In the genomic region with DNA sequence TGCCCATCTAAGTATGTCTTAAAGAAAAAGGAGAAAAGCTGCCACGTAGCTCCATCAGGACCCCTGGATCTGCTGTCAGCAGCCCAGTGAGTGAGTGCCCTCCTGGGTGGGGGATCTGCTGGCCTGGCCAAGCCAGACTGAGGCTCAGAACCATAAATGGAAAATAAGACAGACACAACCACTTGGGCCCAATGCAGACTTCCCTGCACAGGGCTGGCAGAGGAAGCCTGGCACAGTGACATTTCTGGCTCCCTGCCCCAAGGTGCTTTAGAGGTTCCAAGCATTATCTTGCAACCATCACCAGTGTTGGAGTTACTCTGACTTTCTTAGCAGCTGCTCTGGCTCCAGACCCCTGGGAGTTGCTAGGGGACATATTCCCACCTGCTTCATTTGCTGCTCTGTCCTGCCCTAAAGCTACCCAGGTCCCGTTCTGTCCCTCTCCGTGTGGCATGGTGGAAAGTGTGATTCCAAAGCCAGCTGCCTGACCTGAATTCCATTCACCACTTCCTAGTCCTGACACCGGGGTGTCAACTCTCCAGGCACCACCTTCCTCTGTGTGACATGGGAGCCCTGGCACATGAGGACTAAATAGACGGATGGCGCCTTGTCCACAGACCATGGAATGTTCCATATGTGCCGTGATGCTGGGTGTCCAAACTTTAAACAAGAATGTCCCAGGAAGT, we compare ENCODE assay signal across 12 mouse cellular contexts.
A peak's percentile ranks its signal among the peaks of the same experiment; 100 is the strongest.
DNase-seq lines count a peak whose midpoint lies in the region; ATAC-seq lines count a peak whose summit lies in the region.
"Had no signal": no experiment of that assay in that cellular context is flagged by ENCODE, and none has a peak within 500 bp of the region (broad histone marks: within the 10 kb centered on the region; RNA-seq: fewer than 3 reads in every experiment).

No protein-coding gene starts in this region.

- H3K4me2 ChIP-seq in hindbrain, embryonic 16.5 days (ENCODE audit: low read length), result no peak overlapping the region
- H3K4me2 ChIP-seq: embryonic facial prominence, embryonic 12.5 days; kidney, embryonic 15.5 days; liver, embryonic 15.5 days had no signal

- no peaks in the 10 kb centered on the region for H3K27me3 ChIP-seq in hindbrain, embryonic 16.5 days (replicated peaks; ENCODE audit: control insufficient read depth, insufficient read depth, low read length)
- no peaks in the 10 kb centered on the region for H3K27me3 ChIP-seq in hindbrain, embryonic 10.5 days (ENCODE audit: insufficient read depth, poor library complexity, severe bottlenecking)
- H3K27me3 ChIP-seq: embryonic facial prominence, embryonic 12.5 days; kidney, embryonic 15.5 days; liver, embryonic 15.5 days; Patski had no signal

- no peaks in the 10 kb centered on the region for H3K9me3 ChIP-seq in hindbrain, embryonic 16.5 days (ENCODE audit: control insufficient read depth, low read length)
- H3K9me3 ChIP-seq in hindbrain, embryonic 10.5 days, result no peaks in the 10 kb centered on the region
- H3K9me3 ChIP-seq: embryonic facial prominence, embryonic 12.5 days; kidney, embryonic 15.5 days; liver, embryonic 15.5 days had no signal

- H3K27ac ChIP-seq in hindbrain, embryonic 16.5 days (ENCODE audit: low read depth, low read length), result no peak overlapping the region
- no peak overlapping the region for H3K27ac ChIP-seq in hindbrain, embryonic 10.5 days
- H3K27ac ChIP-seq: embryonic facial prominence, embryonic 12.5 days; kidney, embryonic 15.5 days; liver, embryonic 15.5 days had no signal

- peak; percentile 10 for DNase-seq in cerebellum, adult 9-10 months
- DNase-seq in cerebellum, adult 8-10 months, result no peak
- no peak for DNase-seq in hindbrain, embryonic 10.5 days (ENCODE audit: low spot score)
- peak; percentile 59 to 65 for DNase-seq in adrenal gland, postnatal 36 days
- peak; percentile 72 to 73 for DNase-seq in heart, postnatal 10 days
- DNase-seq in spleen, postnatal 36 days (ENCODE audit: low spot score in 2 of 2), result no peak
- no peak for DNase-seq in urinary bladder, postnatal 10 days (ENCODE audit: low spot score)

- peaks cover 17% of the 10 kb centered on the region for H3K4me1 ChIP-seq in hindbrain, embryonic 16.5 days (ENCODE audit: control insufficient read depth, insufficient read depth, low read depth, low read length)
- H3K4me1 ChIP-seq in hindbrain, embryonic 10.5 days (replicated peaks), result peaks cover 25% of the 10 kb centered on the region
- H3K4me1 ChIP-seq: liver, embryonic 15.5 days had no signal

- intact Hi-C loops in heart, postnatal 10 days (cut with DNase I), result loop anchor here (1.0 kb wide), 1 partner anchor 66 kb away; no protein-coding TSS in a partner anchor

- no peak overlapping the region for H3K9ac ChIP-seq in hindbrain, embryonic 16.5 days (ENCODE audit: low read depth, low read length)
- H3K9ac ChIP-seq: embryonic facial prominence, embryonic 12.5 days; kidney, embryonic 15.5 days; liver, embryonic 15.5 days had no signal

- peak; percentile 12; the same call in 1 of the 2 replicates for ATAC-seq in hindbrain, embryonic 16.5 days
- ATAC-seq: Patski had no signal

- WGBS in hindbrain, embryonic 16.5 days, result 74% methylated on average over 7 of the region's 7 CpGs
- 82% methylated on average over 7 of the region's 7 CpGs for WGBS in hindbrain, embryonic 10.5 days

- H3K36me3 ChIP-seq in hindbrain, embryonic 16.5 days (ENCODE audit: control insufficient read depth, insufficient read depth, low read length), result no peaks in the 10 kb centered on the region
- H3K36me3 ChIP-seq in hindbrain, embryonic 10.5 days, result no peaks in the 10 kb centered on the region
- H3K36me3 ChIP-seq: embryonic facial prominence, embryonic 12.5 days; kidney, embryonic 15.5 days; liver, embryonic 15.5 days had no signal

- no peak overlapping the region for H3K4me3 ChIP-seq in hindbrain, embryonic 16.5 days (ENCODE audit: low read length)
- no peak overlapping the region for H3K4me3 ChIP-seq in hindbrain, embryonic 10.5 days
- H3K4me3 ChIP-seq: embryonic facial prominence, embryonic 12.5 days; kidney, embryonic 15.5 days; liver, embryonic 15.5 days had no signal

Comparison
In these comparisons a context has a peak if more than half of its experiments do, and no peak if none do; other contexts are left out.
1. DNase-seq: peak in cerebellum, adult 9-10 months (single experiment), adrenal gland, postnatal 36 days (2 of 2) and heart, postnatal 10 days (2 of 2); none in cerebellum, adult 8-10 months (single experiment), hindbrain, embryonic 10.5 days (single experiment), spleen, postnatal 36 days (0 of 2) and urinary bladder, postnatal 10 days (single experiment).